Mouse (Mus musculus) lung, postnatal 0 days (tissue): Measurements from ENCODE around the gene Slc51b. TPM values are rescaled to one million over a fixed set of nuclear protein-coding genes. Genes with fewer than 3 reads are reported as not detected.

Experiments used
- ATAC-seq: fragments of 200-750 bp; cut with Nextera tagmentation; 2 replicates; pipeline ENCODE4 v1.8.0; 2017; ENCODE audit warnings: moderate library complexity
- DNase-seq: peaks from one replicate; pipeline ENCODE4 v3.0.0-alpha.2; 2016; ENCODE audit warnings: low spot score
- H3K27ac ChIP-seq: fragments of 300-500 bp; sonication (generic); 2 replicates; pipeline ENCODE4 v1.5.1; 2014; ENCODE audit warnings: antibody characterized with exemption, mild to moderate bottlenecking, low read length, mixed read lengths
- H3K27me3 ChIP-seq: fragments of 300-500 bp; sonication (generic); replicated peaks from 2 replicates; pipeline ENCODE4 v1.6.1; 2014; ENCODE audit warnings: low read length, mixed read lengths; ENCODE audit not compliant: insufficient read depth
- H3K36me3 ChIP-seq: fragments of 300-500 bp; sonication (generic); 2 replicates; pipeline ENCODE4 v1.6.1; 2014; ENCODE audit warnings: low read length, mixed read lengths; ENCODE audit not compliant: insufficient read depth
- H3K4me1 ChIP-seq: fragments of 300-500 bp; sonication (generic); 2 replicates; pipeline ENCODE4 v1.6.1; 2014; ENCODE audit warnings: antibody characterized with exemption, low read depth, low read length, mixed read lengths; ENCODE audit not compliant: insufficient read depth
- H3K4me2 ChIP-seq: fragments of 300-500 bp; sonication (generic); replicated peaks from 2 replicates; pipeline ENCODE4 v1.6.1; 2014; ENCODE audit warnings: low read depth, mild to moderate bottlenecking, low read length, moderate library complexity, mixed read lengths
- H3K4me3 ChIP-seq: fragments of 300-500 bp; sonication (generic); 2 replicates; pipeline ENCODE4 v1.5.1; 2014; ENCODE audit warnings: low read depth, low read length
- H3K9ac ChIP-seq: fragments of 300-500 bp; sonication (generic); replicated peaks from 2 replicates; pipeline ENCODE4 v1.6.1; 2014; ENCODE audit warnings: low read depth, mild to moderate bottlenecking
- H3K9me3 ChIP-seq: fragments of 300-500 bp; sonication (generic); 2 replicates; pipeline ENCODE4 v1.6.1; 2016; ENCODE audit warnings: low read length, mixed read lengths
- CTCF ChIP-seq: IDR thresholded peaks from 2 replicates; pipeline ENCODE4 v1.5.1; 2016; ENCODE audit warnings: antibody characterized with exemption, mild to moderate bottlenecking
- EP300 ChIP-seq: IDR thresholded peaks from 2 replicates; pipeline ENCODE4 v1.6.1; 2016; ENCODE audit warnings: antibody characterized with exemption, mild to moderate bottlenecking, control low read depth
- WGBS: fragments of 180-500 bp; shearing (Covaris S2); extraction: QIAGEN DNeasy Blood & Tissue Kit; methylation state at CpG from one replicate; pipeline ENCODE4 v1.1.7; 2014; 5-methylcytosine and 5-hydroxymethylcytosine counted together
- polyA plus RNA-seq: library from polyadenylated mRNA; unstranded; fragments of >200 nt; fragmentation: Nextera tagmentation; extraction: Ambion mirVana; gene quantifications from 2 replicates; pipeline ENCODE4 v1.2.1, GENCODE M21; 2015

The Slc51b gene
- not detected in 2 replicates for polyA plus RNA-seq

DNA sequence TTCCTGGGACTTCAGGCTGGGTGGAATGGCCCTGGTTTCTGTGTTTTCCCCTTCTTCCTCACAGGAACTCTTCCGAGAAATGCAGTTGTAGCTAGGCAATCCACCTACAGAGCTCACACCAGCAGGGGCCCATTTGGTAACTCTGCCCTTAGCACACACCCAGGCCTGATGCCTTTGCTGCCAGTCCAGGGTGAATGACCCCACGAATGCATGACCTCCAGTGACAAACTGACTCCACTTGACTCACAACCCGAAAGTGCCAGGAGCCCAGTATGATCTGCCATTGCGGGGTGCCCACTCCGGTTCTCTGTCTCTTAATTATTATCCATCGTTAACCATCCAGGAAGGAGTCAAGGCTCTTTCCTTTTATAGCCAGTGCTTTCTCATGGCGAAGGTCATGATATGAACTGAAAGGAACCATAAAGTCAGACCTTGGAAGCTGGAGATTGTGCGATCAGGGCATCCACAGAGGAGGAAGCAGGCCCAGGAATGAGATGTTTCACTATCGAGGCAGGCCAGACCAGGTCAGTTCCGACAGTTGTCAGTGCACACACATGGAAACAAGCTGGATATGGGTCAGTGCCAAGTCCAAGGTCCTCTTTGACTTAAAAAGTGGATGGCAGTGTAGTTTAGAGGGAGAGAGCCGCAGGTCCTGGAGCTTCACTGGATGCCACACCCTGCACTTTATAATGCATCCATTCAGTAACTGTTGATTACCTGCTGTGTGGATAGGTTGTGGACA is at the start of gene Slc51b:
Slc51b (minus strand) TSS at position 196 of the 742 bp plus-strand sequence.
- Histone ChIP-seq H3K27ac (no peak within 1 kb of the TSS), H3K4me3 (no peak within 1 kb of the TSS), H3K4me1 (no peaks in the 10 kb centered on the region), H3K27me3 (no peaks in the 10 kb centered on the region), H3K4me2 (no peak within 1 kb of the TSS), H3K9me3 (no peaks in the 10 kb centered on the region), H3K36me3 (no peaks in the 10 kb centered on the region), H3K9ac (no peak within 1 kb of the TSS)
- 79% methylated on average over 11 of the region's 11 CpGs for WGBS
- ATAC-seq: no peak
- DNase-seq: no peak
- TF ChIP-seq EP300 (no peak), CTCF (no peak)

DNA sequence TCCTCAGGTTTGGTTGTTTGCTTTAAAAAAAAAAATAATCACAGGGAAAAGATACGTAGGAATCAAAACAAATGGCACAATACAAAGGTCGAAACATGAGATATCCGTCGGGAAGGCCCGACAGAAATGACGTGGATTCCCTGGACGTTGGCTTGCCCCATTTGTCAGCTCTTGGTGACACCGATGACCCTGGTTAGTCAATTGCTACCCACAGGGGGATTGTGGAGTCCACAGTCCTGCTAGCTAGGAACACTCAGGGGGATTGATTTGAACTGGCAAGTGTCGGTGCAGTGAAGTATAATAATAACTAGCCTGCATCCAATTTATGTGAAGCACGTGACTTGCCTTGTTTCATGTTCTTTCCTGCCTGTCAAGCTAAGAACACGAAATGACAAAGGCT is 44.9 kb upstream of the Slc51b start:
- DNase-seq: no peak
- H3K4me3 ChIP-seq: no peak overlapping the region
- no peak overlapping the region for H3K27ac ChIP-seq
- no peaks in the 10 kb centered on the region for H3K4me1 ChIP-seq
- H3K36me3 ChIP-seq: peaks cover 22% of the 10 kb centered on the region
- TF ChIP-seq CTCF: no peak
- no peak for TF ChIP-seq EP300
- ATAC-seq: no peak
- no peaks in the 10 kb centered on the region for H3K27me3 ChIP-seq
- H3K9ac ChIP-seq: no peak overlapping the region
- H3K4me2 ChIP-seq: no peak overlapping the region
- WGBS: 45% methylated on average over 11 of the region's 11 CpGs
- no peaks in the 10 kb centered on the region for H3K9me3 ChIP-seq

DNA sequence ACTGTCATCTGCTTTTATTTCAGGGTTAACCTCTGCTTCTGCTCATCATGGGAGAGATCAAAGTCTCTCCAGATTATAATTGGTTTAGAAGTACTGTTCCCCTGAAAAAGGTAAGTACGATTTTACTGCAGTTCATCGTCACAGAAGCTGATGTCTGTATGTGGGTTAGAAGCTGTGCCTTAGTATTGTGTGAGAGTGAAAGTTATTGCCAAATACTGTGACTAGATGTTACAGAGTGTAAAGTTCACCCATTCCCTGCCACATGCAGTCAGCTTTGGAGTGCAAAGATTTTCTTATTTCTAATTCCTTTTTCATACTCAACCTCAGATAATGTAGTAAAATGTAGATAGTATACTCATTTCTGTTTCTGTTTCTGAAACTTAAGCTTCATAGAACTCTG is 42.5 kb upstream of the Slc51b start:
- 92% methylated on average over 2 of the region's 2 CpGs for WGBS
- H3K27me3 ChIP-seq: no peaks in the 10 kb centered on the region
- no peak for TF ChIP-seq CTCF
- no peak for TF ChIP-seq EP300

DNA sequence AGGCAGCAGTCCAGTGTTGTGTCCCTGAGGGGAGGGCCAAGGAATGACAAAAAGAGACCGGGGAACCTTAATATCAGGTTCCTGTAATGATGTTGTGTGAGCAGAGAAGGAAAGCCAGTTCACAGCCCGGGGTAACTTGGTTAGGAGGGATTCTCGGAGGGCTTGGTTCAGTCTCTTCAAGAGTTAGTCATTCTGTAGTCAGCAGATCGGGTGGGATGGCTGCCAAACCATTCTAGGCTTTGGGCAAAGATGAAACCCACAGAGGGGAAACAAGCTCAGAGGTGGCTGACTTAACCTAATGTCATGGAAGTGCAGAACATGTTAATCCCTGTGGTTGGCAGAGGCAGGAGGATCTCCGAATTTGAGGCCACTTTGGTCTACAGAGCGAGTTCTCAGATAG is 41.4 kb upstream of the Slc51b start:
- Histone ChIP-seq H3K27ac (no peak overlapping the region), H3K4me2 (no peak overlapping the region), H3K27me3 (no peaks in the 10 kb centered on the region), H3K9me3 (no peaks in the 10 kb centered on the region), H3K9ac (no peak overlapping the region), H3K36me3 (peaks cover 5% of the 10 kb centered on the region; the same call in 1 of the 2 replicates), H3K4me3 (no peak overlapping the region), H3K4me1 (peaks cover 4% of the 10 kb centered on the region; the same call in 1 of the 2 replicates)
- TF ChIP-seq EP300 (no peak), CTCF (no peak)
- ATAC-seq: no peak
- DNase-seq: no peak
- WGBS: 87% methylated on average over 6 of the region's 6 CpGs

More for the DNA sequence above, 42.5 kb upstream of the Slc51b start:
- Histone ChIP-seq H3K4me3 (no peak overlapping the region), H3K9ac (no peak overlapping the region), H3K27ac (no peak overlapping the region), H3K4me2 (no peak overlapping the region), H3K9me3 (no peaks in the 10 kb centered on the region), H3K4me1 (peaks cover 4% of the 10 kb centered on the region; the same call in 1 of the 2 replicates), H3K36me3 (peaks cover 8% of the 10 kb centered on the region; the same call in 1 of the 2 replicates)
- ATAC-seq: no peak
- DNase-seq: no peak

DNA sequence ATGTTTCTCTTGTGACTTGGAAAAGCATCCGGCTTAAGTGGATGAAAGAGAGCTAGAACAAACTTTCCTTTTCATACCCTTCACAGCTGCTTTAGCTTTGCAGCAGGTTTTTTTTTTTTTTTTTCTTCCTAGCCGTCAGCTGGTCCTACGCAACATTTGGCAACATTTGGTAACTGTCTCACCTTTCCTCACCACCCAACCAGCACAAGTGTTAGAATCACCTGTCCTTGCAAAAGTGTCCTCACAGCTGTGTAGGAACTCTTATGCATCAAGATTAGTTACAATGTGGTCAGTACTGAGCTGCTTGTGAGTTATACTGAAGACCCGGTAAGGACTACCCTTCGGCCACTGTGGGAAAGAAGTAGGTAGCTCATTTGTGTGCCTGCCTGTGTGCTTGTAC is 39.8 kb upstream of the Slc51b start:
- DNase-seq: peak; percentile 86
- 43% methylated on average over 5 of the region's 5 CpGs for WGBS

DNA sequence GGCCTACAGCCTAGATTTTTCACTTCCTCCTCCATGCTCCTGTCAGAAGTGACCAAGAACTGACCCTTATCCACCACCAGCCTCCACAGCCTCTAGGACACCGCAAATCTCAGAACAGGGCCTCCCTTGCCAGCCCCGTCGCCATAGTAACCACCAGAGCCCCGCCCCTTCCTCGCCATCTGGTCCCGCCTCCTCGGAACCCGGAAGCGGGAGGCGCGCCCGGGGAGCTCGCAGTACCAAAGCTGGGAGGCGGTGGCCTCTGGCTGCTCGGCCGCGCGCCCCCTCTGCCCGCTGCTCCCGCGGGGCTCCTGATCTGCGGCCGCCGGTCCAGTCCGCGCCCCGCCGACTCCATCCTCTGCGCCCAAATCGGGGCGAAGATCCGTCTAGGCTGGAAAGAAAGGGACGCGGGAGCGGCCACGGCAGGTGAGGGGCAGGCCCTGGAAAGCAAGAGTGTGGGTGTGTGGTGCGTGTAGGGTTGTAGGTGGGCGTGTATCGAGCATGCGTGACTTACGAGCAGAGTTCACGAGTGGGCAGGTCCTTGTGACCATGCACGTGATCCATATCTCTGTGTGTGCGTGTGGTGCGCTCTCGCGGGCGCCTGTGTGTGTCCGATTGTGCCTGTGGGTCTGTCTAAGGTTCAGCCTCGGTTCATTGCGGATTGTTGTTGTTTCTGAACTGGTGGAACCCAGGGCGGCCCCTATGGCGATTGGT is 38.1 kb upstream of the Slc51b start, which contains the start of gene Spg21:
Spg21 (plus strand) TSS at position 216 of the 711 bp plus-strand sequence.
- WGBS: 1% methylated on average over 53 of the region's 53 CpGs
- 0 out of 2 replicates have a peak, but pooled peaks have one; percentile 2 for TF ChIP-seq CTCF
- TF ChIP-seq EP300: no peak

More for the DNA sequence above, 39.8 kb upstream of the Slc51b start:
- ATAC-seq: peak; percentile 55
- H3K4me1 ChIP-seq: peaks cover 4% of the 10 kb centered on the region; the same call in 1 of the 2 replicates
- no peaks in the 10 kb centered on the region for H3K27me3 ChIP-seq
- no peaks in the 10 kb centered on the region for H3K9me3 ChIP-seq
- TF ChIP-seq CTCF (no peak), EP300 (no peak)
- H3K9ac ChIP-seq: no peak overlapping the region
- H3K27ac ChIP-seq: 0 out of 2 replicates have a peak overlapping the region, but pooled peaks have one; percentile 33
- 0 out of 2 replicates have a peak overlapping the region, but pooled peaks have one; percentile 19 for H3K4me2 ChIP-seq
- H3K36me3 ChIP-seq: peaks cover 5% of the 10 kb centered on the region; the same call in 1 of the 2 replicates
- no peak overlapping the region for H3K4me3 ChIP-seq

More for the DNA sequence above, 38.1 kb upstream of the Slc51b start, which contains the start of gene Spg21:
- Histone ChIP-seq H3K27ac (peak within 1 kb of the TSS; percentile 82), H3K4me3 (peak within 1 kb of the TSS; percentile 77), H3K4me1 (peaks cover 4% of the 10 kb centered on the region; the same call in 1 of the 2 replicates), H3K36me3 (peaks cover 4% of the 10 kb centered on the region; the same call in 1 of the 2 replicates), H3K9ac (peak within 1 kb of the TSS; percentile 42), H3K27me3 (no peaks in the 10 kb centered on the region), H3K4me2 (peak within 1 kb of the TSS; percentile 73), H3K9me3 (no peaks in the 10 kb centered on the region)
- ATAC-seq (peak; percentile 96), DNase-seq (peak; percentile 96)
